Mouse (Mus musculus) G1E (cell line): ENCODE measurements around the gene Cdk17. TPM values are rescaled to one million over a fixed set of nuclear protein-coding genes. Genes with fewer than 3 reads are reported as not detected.

Experiments
- ATAC-seq: 2 replicates; pipeline ENCODE4 v1.8.0; 2016; ENCODE audit warnings: mild to moderate bottlenecking; ENCODE audit not compliant: insufficient number of reproducible peaks, poor library complexity, low FRiP score, severe bottlenecking; ENCODE audit errors: extremely low read depth
- DNase-seq: peaks from one replicate; pipeline ENCODE4 v3.0.0; 2012; ENCODE audit warnings: low spot score
- H3K27me3 ChIP-seq: 2 replicates; pipeline ENCODE4 v1.6.1; 2012; ENCODE audit warnings: mild to moderate bottlenecking, low read length, inconsistent platforms; ENCODE audit not compliant: insufficient read depth
- H3K36me3 ChIP-seq: replicated peaks from 2 replicates; pipeline ENCODE3; 2012; ENCODE audit warnings: mild to moderate bottlenecking, inconsistent platforms
- H3K4me1 ChIP-seq: 2 replicates; pipeline ENCODE4 v1.6.1; 2012; ENCODE audit warnings: low read depth, low read length, inconsistent platforms, mixed read lengths; ENCODE audit not compliant: insufficient read depth
- H3K4me3 ChIP-seq: 2 replicates; pipeline ENCODE4 v1.5.1; 2012; ENCODE audit warnings: low read depth, mild to moderate bottlenecking, inconsistent platforms, low read length, moderate library complexity, mixed read lengths
- H3K9me3 ChIP-seq: replicated peaks from 2 replicates; pipeline ENCODE4 v1.6.1; 2012; ENCODE audit warnings: inconsistent platforms
- CTCF ChIP-seq: IDR thresholded peaks from 2 replicates; pipeline ENCODE4 v1.5.1; 2012; ENCODE audit warnings: low read depth, low read length, inconsistent platforms, mixed read lengths
- GATA1 ChIP-seq: IDR thresholded peaks from 2 replicates; pipeline ENCODE4 v1.6.1; 2012; ENCODE audit warnings: borderline replicate concordance, low read length, inconsistent platforms, mixed read lengths
- GATA2 ChIP-seq: IDR thresholded peaks from 2 replicates; pipeline ENCODE4 v1.6.1; 2012; ENCODE audit warnings: low read depth, low read length, inconsistent platforms, borderline replicate concordance
- POLR2AphosphoS5 ChIP-seq: IDR thresholded peaks from 2 replicates; pipeline ENCODE4 v1.6.1; 2012; ENCODE audit warnings: low read depth, low read length, inconsistent platforms; ENCODE audit not compliant: insufficient replicate concordance
- TAL1 ChIP-seq: conservative IDR thresholded peaks from 2 replicates; pipeline ENCODE4 v1.6.1; 2012; ENCODE audit warnings: low read depth, low read length, inconsistent platforms, mixed read lengths
- polyA plus RNA-seq: library from polyadenylated mRNA; stranded (reverse); fragments of >175 nt; gene quantifications from 2 replicates; pipeline ENCODE4 v1.2.3, GENCODE M21; 2012
- total RNA-seq, 2 experiments: library from RNA; stranded (forward) in 1 of 2; stranded (reverse) in 1 of 2; fragments of 200-1000 nt in 1 of 2; fragments of >200 nt in 1 of 2; fragmentation: Nextera tagmentation in 1 of 2; gene quantifications; 2 replicates each; pipeline ENCODE4 v1.2.3; 2014 to 2017

Gene Cdk17
- total and polyA plus RNA-seq, 3 experiments, result 6.5 to 123 (median 95.6) TPM

- H3K4me3 ChIP-seq, result no peak overlapping the region
- no peaks in the 10 kb centered on the region for H3K9me3 ChIP-seq
- no peaks in the 10 kb centered on the region for H3K27me3 ChIP-seq
- H3K36me3 ChIP-seq, result peaks cover 4% of the 10 kb centered on the region
- no peak for ATAC-seq
- TF ChIP-seq GATA2 (no peak), CTCF (no peak), POLR2AphosphoS5 (no peak), TAL1 (no peak), GATA1 (no peak)
- no peak for DNase-seq
- peaks cover 43% of the 10 kb centered on the region for H3K4me1 ChIP-seq
These were observed 34.6 kb upstream of the Cdk17 start for GRCm38 (mm10) chr10:93126025-93126424.

- no peak for DNase-seq
- TF ChIP-seq GATA2 (no peak), CTCF (no peak), TAL1 (no peak), GATA1 (no peak), POLR2AphosphoS5 (no peak)
- Histone ChIP-seq H3K9me3 (no peaks in the 10 kb centered on the region), H3K4me3 (no peak overlapping the region), H3K36me3 (peaks cover 8% of the 10 kb centered on the region), H3K4me1 (peaks cover 35% of the 10 kb centered on the region), H3K27me3 (no peaks in the 10 kb centered on the region)
- no peak for ATAC-seq
These were observed 32.1 kb upstream of the Cdk17 start for GRCm38 (mm10) chr10:93128566-93128965.

DNA sequence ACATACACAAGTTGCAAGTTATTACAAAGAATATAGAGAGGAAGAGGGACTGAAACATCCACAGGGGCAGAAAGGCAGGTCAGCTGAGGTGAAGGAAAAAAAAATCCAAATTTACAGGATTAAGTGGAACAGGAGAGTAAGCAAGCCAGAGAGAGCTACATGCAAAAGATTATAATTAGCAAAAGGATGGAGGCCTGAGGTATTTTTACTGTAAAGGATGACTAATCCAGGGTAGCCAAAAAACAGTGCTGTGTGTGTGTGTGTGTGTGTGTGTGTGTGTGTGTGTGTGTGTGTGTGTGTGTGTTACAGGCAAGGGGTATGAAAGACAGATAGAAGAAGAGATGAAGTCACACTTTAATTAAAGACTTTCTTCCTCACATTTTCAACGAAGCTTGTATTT, 31.3 kb upstream of the Cdk17 start:
- TF ChIP-seq GATA2, result no peak
- no peak for TF ChIP-seq TAL1
- TF ChIP-seq GATA1, result no peak
- no peak for TF ChIP-seq POLR2AphosphoS5
- TF ChIP-seq CTCF, result no peak
- H3K4me1 ChIP-seq, result peaks cover 27% of the 10 kb centered on the region
- no peaks in the 10 kb centered on the region for H3K27me3 ChIP-seq
- no peak overlapping the region for H3K4me3 ChIP-seq
- ATAC-seq, result no peak
- peaks cover 8% of the 10 kb centered on the region for H3K36me3 ChIP-seq
- no peaks in the 10 kb centered on the region for H3K9me3 ChIP-seq
- DNase-seq, result no peak

GRCm38 (mm10) chr10:93129904-93130455, 30.7 kb upstream of the Cdk17 start:
- peaks cover 8% of the 10 kb centered on the region for H3K36me3 ChIP-seq
- TF ChIP-seq POLR2AphosphoS5, result no peak
- TF ChIP-seq GATA2, result no peak
- no peak for TF ChIP-seq TAL1
- no peak for TF ChIP-seq CTCF
- TF ChIP-seq GATA1, result no peak
- H3K4me1 ChIP-seq, result peaks cover 21% of the 10 kb centered on the region
- no peak overlapping the region for H3K4me3 ChIP-seq
- ATAC-seq, result no peak
- no peaks in the 10 kb centered on the region for H3K9me3 ChIP-seq
- H3K27me3 ChIP-seq, result no peaks in the 10 kb centered on the region
- DNase-seq, result no peak

DNA sequence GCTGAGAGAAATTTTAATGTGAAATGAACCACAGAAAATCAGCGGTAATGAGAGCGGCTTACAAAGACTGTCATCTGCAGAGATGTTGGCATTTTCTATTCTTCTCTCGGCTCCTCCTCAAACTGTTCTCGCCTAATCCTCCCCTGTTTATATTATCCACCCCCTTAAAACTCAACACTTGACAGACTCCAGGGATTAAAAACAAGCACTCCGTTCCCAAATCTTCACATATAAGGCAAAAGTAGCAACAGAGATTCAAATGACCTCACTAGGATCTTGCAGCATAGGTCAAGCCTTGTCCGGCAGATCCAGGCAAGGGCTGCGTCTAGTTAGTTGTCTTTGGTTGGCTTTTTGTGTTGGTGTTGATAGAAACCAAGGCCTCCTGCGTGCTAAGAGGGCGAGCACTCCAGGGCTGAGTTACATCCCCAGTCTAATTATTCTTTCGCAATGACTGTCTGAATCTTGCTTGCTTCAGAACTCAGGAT, 30.2 kb upstream of the Cdk17 start:
- peaks cover 8% of the 10 kb centered on the region for H3K36me3 ChIP-seq
- TF ChIP-seq POLR2AphosphoS5 (no peak), GATA1 (no peak), GATA2 (no peak), CTCF (no peak), TAL1 (no peak)
- ATAC-seq, result no peak
- no peak for DNase-seq
- peaks cover 16% of the 10 kb centered on the region for H3K4me1 ChIP-seq
- H3K4me3 ChIP-seq, result no peak overlapping the region
- no peaks in the 10 kb centered on the region for H3K9me3 ChIP-seq
- H3K27me3 ChIP-seq, result no peaks in the 10 kb centered on the region

- Histone ChIP-seq H3K27me3 (no peaks in the 10 kb centered on the region), H3K36me3 (peaks cover 8% of the 10 kb centered on the region), H3K9me3 (no peaks in the 10 kb centered on the region), H3K4me3 (no peak overlapping the region), H3K4me1 (peaks cover 10% of the 10 kb centered on the region)
- ATAC-seq (no peak), DNase-seq (no peak)
- TF ChIP-seq POLR2AphosphoS5 (no peak), GATA1 (no peak), TAL1 (no peak), GATA2 (no peak), CTCF (no peak)
These were observed 28.7 kb upstream of the Cdk17 start for GRCm38 (mm10) chr10:93131865-93132566.
